Comparison of ENCODE assay signal across 8 mouse cellular contexts in genomic region chr12:100849421-100850138, GRCm38 (mm10). TPM values are rescaled to one million over a fixed set of nuclear protein-coding genes. Genes with fewer than 3 reads are reported as not detected.
DNase-seq lines count a peak whose midpoint lies in the region; ATAC-seq and TF ChIP-seq lines count a peak whose summit lies in the region.

No protein-coding gene starts in this region.

- H3K4me1 ChIP-seq in spleen, adult 2 months (ENCODE audit: control insufficient read depth, insufficient read depth, insufficient read length): no peaks in the 10 kb centered on the region
- H3K4me1 ChIP-seq in forebrain, embryonic 15.5 days: no peaks in the 10 kb centered on the region
- no peaks in the 10 kb centered on the region for H3K4me1 ChIP-seq in intestine, postnatal 0 days (replicated peaks; ENCODE audit: control insufficient read depth, insufficient read depth, low read length)
- H3K4me1 ChIP-seq in limb, embryonic 13.5 days: no peaks in the 10 kb centered on the region
- no peaks in the 10 kb centered on the region for H3K4me1 ChIP-seq in midbrain, embryonic 14.5 days (ENCODE audit: control insufficient read depth, insufficient read depth, low read length)

- no peaks in the 10 kb centered on the region for H3K9me3 ChIP-seq in forebrain, embryonic 15.5 days
- no peaks in the 10 kb centered on the region for H3K9me3 ChIP-seq in intestine, postnatal 0 days (ENCODE audit: control insufficient read depth)
- H3K9me3 ChIP-seq in limb, embryonic 13.5 days: no peaks in the 10 kb centered on the region
- no peaks in the 10 kb centered on the region for H3K9me3 ChIP-seq in midbrain, embryonic 14.5 days (ENCODE audit: control insufficient read depth, low read length)

- 77% methylated on average over 7 of the region's 7 CpGs for WGBS in spleen, adult 2 months
- WGBS in forebrain, embryonic 15.5 days: 79% methylated on average over 7 of the region's 7 CpGs
- 78% methylated on average over 7 of the region's 7 CpGs for WGBS in intestine, postnatal 0 days
- 72% methylated on average over 7 of the region's 7 CpGs for WGBS in limb, embryonic 13.5 days
- WGBS in midbrain, embryonic 14.5 days: 77% methylated on average over 7 of the region's 7 CpGs

- no peak overlapping the region for H3K9ac ChIP-seq in forebrain, embryonic 15.5 days (replicated peaks)
- no peak overlapping the region for H3K9ac ChIP-seq in intestine, postnatal 0 days (ENCODE audit: low read depth, low read length)
- no peak overlapping the region for H3K9ac ChIP-seq in limb, embryonic 13.5 days
- no peak overlapping the region for H3K9ac ChIP-seq in midbrain, embryonic 14.5 days (replicated peaks; ENCODE audit: low read length)

- peak; percentile 53; the same call in 1 of the 2 replicates for TF ChIP-seq CTCF in spleen, adult 2 months (IDR thresholded peaks at IDR 0.05; ENCODE audit: extremely low read depth, insufficient read depth, insufficient read length, insufficient replicate concordance)
- peak; percentile 96 for TF ChIP-seq CTCF in intestine, postnatal 0 days (IDR thresholded peaks at IDR 0.05; ENCODE audit: low read depth)

- no peak for TF ChIP-seq POLR2A in spleen, adult 2 months (IDR thresholded peaks at IDR 0.05; ENCODE audit: low read depth, low read length)

- no peaks in the 10 kb centered on the region for H3K36me3 ChIP-seq in spleen, adult 2 months (ENCODE audit: control insufficient read depth, insufficient read depth, low read length)
- no peaks in the 10 kb centered on the region for H3K36me3 ChIP-seq in forebrain, embryonic 15.5 days
- H3K36me3 ChIP-seq in intestine, postnatal 0 days (ENCODE audit: control insufficient read depth, insufficient read depth): no peaks in the 10 kb centered on the region
- no peaks in the 10 kb centered on the region for H3K36me3 ChIP-seq in limb, embryonic 13.5 days
- H3K36me3 ChIP-seq in midbrain, embryonic 14.5 days (ENCODE audit: control insufficient read depth, insufficient read depth, low read length): no peaks in the 10 kb centered on the region

- ATAC-seq in forebrain, embryonic 15.5 days (replicated peaks): peak; percentile 89
- ATAC-seq in intestine, postnatal 0 days: peak; percentile 72; the same call in 1 of the 2 replicates
- 0 out of 2 replicates have a peak, but pooled peaks have one; percentile 64 for ATAC-seq in limb, embryonic 13.5 days (ENCODE audit: low FRiP score, low read depth)
- peak; percentile 62; the same call in 1 of the 2 replicates for ATAC-seq in midbrain, embryonic 14.5 days (ENCODE audit: low FRiP score, low TSS enrichment)

- H3K27ac ChIP-seq in spleen, adult 2 months (ENCODE audit: insufficient read depth, low read length): no peak overlapping the region
- no peak overlapping the region for H3K27ac ChIP-seq in forebrain, embryonic 15.5 days (replicated peaks)
- H3K27ac ChIP-seq in intestine, postnatal 0 days (ENCODE audit: low read depth, low read length): no peak overlapping the region
- H3K27ac ChIP-seq in limb, embryonic 13.5 days: no peak overlapping the region
- no peak overlapping the region for H3K27ac ChIP-seq in midbrain, embryonic 14.5 days (replicated peaks; ENCODE audit: low read depth, low read length)

- H3K27me3 ChIP-seq in spleen, adult 2 months (ENCODE audit: control insufficient read depth, insufficient read depth, low read length): no peaks in the 10 kb centered on the region
- no peaks in the 10 kb centered on the region for H3K27me3 ChIP-seq in forebrain, embryonic 15.5 days
- H3K27me3 ChIP-seq in intestine, postnatal 0 days (replicated peaks; ENCODE audit: control insufficient read depth, insufficient read depth, low read length): no peaks in the 10 kb centered on the region
- no peaks in the 10 kb centered on the region; the same call in 1 of the 2 replicates for H3K27me3 ChIP-seq in limb, embryonic 13.5 days
- no peaks in the 10 kb centered on the region for H3K27me3 ChIP-seq in midbrain, embryonic 14.5 days (ENCODE audit: control insufficient read depth, insufficient read depth, low read length)

- DNase-seq in spleen, adult 2 months (ENCODE audit: low read depth in 1 of 2, low spot score in 2 of 2): peak; percentile 38 to 45
- no peak for DNase-seq in spleen, adult 12 weeks (ENCODE audit: low spot score)
- peak; percentile 62 for DNase-seq in cerebellum, adult 11 months
- DNase-seq in midbrain, embryonic 14.5 days: peak; percentile 87
- DNase-seq in thymus, postnatal 14 days: peak; percentile 68

- H3K4me3 ChIP-seq in spleen, adult 2 months (ENCODE audit: extremely low read depth, insufficient read depth, insufficient read length): no peak overlapping the region
- H3K4me3 ChIP-seq in forebrain, embryonic 15.5 days: no peak overlapping the region
- no peak overlapping the region for H3K4me3 ChIP-seq in intestine, postnatal 0 days (ENCODE audit: low read depth, low read length)
- H3K4me3 ChIP-seq in limb, embryonic 13.5 days: no peak overlapping the region
- no peak overlapping the region for H3K4me3 ChIP-seq in midbrain, embryonic 14.5 days (replicated peaks; ENCODE audit: low read depth, low read length)

- no peak overlapping the region for H3K4me2 ChIP-seq in forebrain, embryonic 15.5 days (replicated peaks)
- no peak overlapping the region for H3K4me2 ChIP-seq in intestine, postnatal 0 days (replicated peaks; ENCODE audit: low read depth)
- H3K4me2 ChIP-seq in limb, embryonic 13.5 days (replicated peaks): no peak overlapping the region
- no peak overlapping the region for H3K4me2 ChIP-seq in midbrain, embryonic 14.5 days (ENCODE audit: low read length)

RNA-seq across cellular contexts. Expression of gene Gpr68, which starts 58.4 kb away (rescaled TPM):
- 14.0 and 18.2 TPM in 2 replicates for polyA plus RNA-seq in spleen, adult 2 months (2012; rRNA removed)
- 1.1 and 1.2 TPM in 2 replicates for polyA plus RNA-seq in forebrain, embryonic 15.5 days (2015; fragmentation: Nextera tagmentation; extraction: Ambion mirVana)
- 0.31 TPM in 2 replicates for polyA plus RNA-seq in intestine, postnatal 0 days (2015; fragmentation: Nextera tagmentation; extraction: Ambion mirVana)
- 0.25 and 0.29 TPM in 2 replicates for polyA plus RNA-seq in limb, embryonic 13.5 days (2015; fragmentation: Nextera tagmentation; extraction: Ambion mirVana)
- 2.1 and 2.8 TPM in 2 replicates for polyA plus RNA-seq in midbrain, embryonic 14.5 days (2014; fragmentation: Nextera tagmentation; extraction: Ambion mirVana)
